Mouse (Mus musculus): ENCODE data around the gene Wdr82. TPM values are rescaled to one million over a fixed set of nuclear protein-coding genes. Genes with fewer than 3 reads are reported as not detected.
A peak's percentile ranks its signal among the peaks of the same experiment; 100 is the strongest.

Wdr82 gene
- polyA plus RNA-seq, 1 experiment = 49.1 TPM

DNA sequence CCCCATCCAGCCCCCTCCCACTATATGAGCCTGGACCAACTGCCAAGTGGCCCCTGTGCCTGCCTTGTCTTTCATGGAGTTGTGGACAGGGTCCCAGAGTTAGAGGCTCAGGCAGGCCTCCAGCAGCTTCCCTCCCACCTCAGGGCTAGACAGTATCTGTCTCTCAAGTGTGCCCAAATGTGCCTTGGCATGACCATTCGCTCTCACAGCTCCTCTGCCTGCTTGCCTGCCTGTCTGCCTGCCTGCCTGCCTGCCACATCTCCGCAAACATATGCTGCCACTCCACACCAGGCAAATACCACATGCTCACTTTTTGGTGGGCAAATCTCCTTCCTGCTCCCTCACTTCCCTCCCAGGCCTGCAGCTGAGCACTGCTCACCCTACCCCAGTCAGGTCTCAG, 25.1 kb upstream of the Wdr82 start:
- no peak for TF ChIP-seq POLR2A (IDR thresholded peaks at IDR 0.05; ENCODE audit: borderline replicate concordance, extremely low read depth, low read depth, low read length)
- no peak for TF ChIP-seq CTCF (IDR thresholded peaks at IDR 0.05; ENCODE audit: insufficient read depth, low read length)
- DNase-seq = no peak
- 71% methylated on average over 2 of the region's 2 CpGs for WGBS
- no peaks in the 10 kb centered on the region; the same call in 1 of the 2 replicates for H3K4me1 ChIP-seq (ENCODE audit: control insufficient read depth, insufficient read depth, low read length)
- H3K4me3 ChIP-seq (replicated peaks; ENCODE audit: extremely low read depth, low read depth, low read length) = no peak overlapping the region

DNA sequence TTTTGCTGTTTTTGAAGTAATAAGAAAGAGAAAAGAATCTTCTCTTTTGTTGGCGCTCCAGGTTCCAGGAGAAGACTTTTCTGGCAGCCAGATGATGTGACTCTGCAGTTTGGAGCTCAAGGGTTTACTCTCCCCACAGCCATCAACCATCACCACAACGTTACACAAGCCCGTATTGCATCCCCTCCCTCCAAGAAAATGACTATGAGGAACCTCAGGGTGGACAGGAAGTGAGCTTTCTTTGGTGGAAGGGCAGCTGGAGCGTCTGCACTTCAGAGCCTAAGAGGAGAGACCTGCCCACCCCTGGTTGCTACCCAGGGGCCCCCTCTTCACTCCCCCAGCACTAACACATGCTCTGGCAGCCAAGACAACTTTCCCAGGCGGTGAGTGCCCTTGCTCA, 23.4 kb upstream of the Wdr82 start:
- DNase-seq = no peak
- Histone ChIP-seq H3K4me1 (ENCODE audit: control insufficient read depth, insufficient read depth, low read length) (no peaks in the 10 kb centered on the region; the same call in 1 of the 2 replicates), H3K4me3 (replicated peaks; ENCODE audit: extremely low read depth, low read depth, low read length) (no peak overlapping the region)
- TF ChIP-seq POLR2A (IDR thresholded peaks at IDR 0.05; ENCODE audit: borderline replicate concordance, extremely low read depth, low read depth, low read length) (no peak), CTCF (IDR thresholded peaks at IDR 0.05; ENCODE audit: insufficient read depth, low read length) (no peak)
- 25% methylated on average over 5 of the region's 5 CpGs for WGBS

DNA sequence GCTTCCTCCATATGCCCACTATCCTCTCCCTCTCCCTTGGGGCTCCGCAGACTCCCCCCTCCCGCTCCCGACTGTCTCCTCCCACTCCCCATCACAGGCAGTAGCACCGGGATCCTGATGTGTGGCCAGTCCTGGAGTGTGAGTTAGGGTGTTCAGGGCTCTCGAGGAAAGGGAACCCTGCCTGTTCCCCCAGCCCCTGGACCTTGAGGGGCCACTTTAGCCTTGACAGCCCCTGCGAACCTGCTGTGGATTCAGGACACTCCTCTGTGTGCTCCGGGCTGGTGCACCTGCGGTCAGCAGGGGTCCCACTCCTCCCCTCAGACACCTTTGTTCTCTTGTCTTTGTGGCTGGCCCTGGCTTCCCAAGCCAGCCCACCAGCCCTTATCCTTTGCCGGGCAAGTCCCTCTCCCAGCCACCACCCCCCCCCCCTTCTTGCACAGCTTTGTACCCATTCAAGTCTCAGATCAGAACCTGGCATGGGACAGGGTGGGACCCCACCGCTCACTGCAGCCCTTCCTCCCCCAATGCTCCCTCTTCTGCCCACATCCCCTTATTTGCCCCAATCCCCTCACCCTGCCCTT, 22.8 kb upstream of the Wdr82 start:
- TF ChIP-seq POLR2A (IDR thresholded peaks at IDR 0.05; ENCODE audit: borderline replicate concordance, extremely low read depth, low read depth, low read length) (no peak), CTCF (IDR thresholded peaks at IDR 0.05; ENCODE audit: insufficient read depth, low read length) (no peak)
- 6% methylated on average over 10 of the region's 10 CpGs for WGBS
- Histone ChIP-seq H3K4me1 (ENCODE audit: control insufficient read depth, insufficient read depth, low read length) (no peaks in the 10 kb centered on the region; the same call in 1 of the 2 replicates), H3K4me3 (replicated peaks; ENCODE audit: extremely low read depth, low read depth, low read length) (no peak overlapping the region)
- DNase-seq = no peak

DNA sequence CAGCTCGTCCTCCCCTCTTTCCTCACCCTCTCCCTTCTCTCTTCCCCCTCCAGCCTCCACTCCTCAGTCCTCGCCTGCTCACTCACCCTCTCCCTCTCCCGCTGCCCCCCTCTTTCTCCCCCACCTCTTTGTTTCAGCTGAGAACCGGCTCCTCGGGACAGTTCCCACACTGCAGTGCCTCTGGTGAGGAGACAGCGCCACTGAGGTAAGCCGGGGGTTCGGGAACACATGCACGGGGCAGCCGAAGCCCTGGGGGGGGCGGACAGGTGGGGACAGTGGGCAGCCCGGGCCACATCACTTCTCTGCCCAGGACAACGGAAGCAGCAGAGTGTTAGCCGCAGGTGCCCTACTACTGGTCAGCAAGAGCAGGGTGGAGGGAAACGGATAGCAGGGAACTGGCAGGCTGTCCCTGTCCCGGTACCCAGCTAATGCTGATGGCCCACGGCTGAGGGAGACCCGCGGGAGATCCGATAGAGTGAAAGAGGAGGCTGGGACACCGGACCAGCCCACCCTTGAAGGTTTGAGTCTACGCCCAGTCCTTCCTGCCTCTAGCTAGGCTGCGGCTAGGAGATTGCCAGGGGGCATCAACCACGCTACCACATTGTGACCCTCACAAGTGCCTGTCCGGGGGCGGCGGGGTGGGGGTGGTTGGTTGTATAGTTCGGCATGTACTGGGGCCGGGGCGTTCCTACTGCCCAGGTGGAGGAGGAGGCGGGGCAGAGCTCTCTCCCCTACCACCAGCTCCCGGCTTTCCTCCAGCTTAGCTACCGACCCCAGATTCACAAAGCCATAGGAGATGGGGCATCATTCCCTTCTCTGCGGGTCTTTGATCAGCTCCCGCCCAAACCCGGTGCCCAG, 22.0 kb upstream of the Wdr82 start:
- no peak for DNase-seq
- H3K4me3 ChIP-seq (replicated peaks; ENCODE audit: extremely low read depth, low read depth, low read length) = no peak overlapping the region
- H3K4me1 ChIP-seq (ENCODE audit: control insufficient read depth, insufficient read depth, low read length) = no peaks in the 10 kb centered on the region; the same call in 1 of the 2 replicates
- TF ChIP-seq CTCF (IDR thresholded peaks at IDR 0.05; ENCODE audit: insufficient read depth, low read length) = no peak
- TF ChIP-seq POLR2A (IDR thresholded peaks at IDR 0.05; ENCODE audit: borderline replicate concordance, extremely low read depth, low read depth, low read length) = no peak
- WGBS = 3% methylated on average over 36 of the region's 36 CpGs

DNA sequence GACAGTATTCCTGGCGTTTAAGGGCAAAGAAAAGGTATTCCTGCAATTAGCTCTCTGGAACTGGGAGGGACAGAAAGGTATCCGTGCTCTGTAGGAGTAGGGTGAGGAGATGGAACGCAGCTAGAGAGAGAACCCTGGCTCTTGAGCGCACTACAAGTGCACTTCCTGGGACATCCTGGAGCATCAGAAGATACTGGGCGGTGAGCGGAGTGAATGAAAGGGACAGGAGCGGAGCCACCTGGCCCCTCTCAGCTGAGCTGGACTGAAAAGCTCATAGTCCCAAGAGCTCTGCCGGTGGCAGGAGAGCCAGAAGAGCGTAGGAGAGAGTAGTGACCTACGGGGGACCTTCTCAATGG, 21.4 kb upstream of the Wdr82 start:
- TF ChIP-seq POLR2A (IDR thresholded peaks at IDR 0.05; ENCODE audit: borderline replicate concordance, extremely low read depth, low read depth, low read length) (no peak), CTCF (IDR thresholded peaks at IDR 0.05; ENCODE audit: insufficient read depth, low read length) (no peak)

DNA sequence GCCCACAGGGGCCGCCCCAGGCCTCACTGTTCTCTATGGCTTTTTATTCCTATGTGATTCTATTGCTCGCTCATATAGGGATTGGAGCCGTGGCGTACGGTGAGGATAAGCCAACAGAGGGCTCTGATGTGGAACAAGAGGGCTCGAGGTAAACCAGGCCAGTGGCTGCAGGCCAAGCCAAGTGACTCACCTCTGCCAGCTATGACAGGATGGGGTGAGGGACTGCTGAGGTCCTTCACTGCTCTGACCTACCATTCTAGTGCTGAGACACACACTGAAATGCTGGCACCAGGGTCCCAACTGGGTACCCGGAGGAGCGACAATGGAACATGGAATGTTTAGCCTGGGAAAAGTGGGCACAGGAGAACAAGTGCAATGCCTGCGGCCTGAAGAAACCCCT, 16.6 kb upstream of the Wdr82 start:
- Histone ChIP-seq H3K4me1 (ENCODE audit: control insufficient read depth, insufficient read depth, low read length) (no peaks in the 10 kb centered on the region), H3K4me3 (replicated peaks; ENCODE audit: extremely low read depth, low read depth, low read length) (no peak overlapping the region)
- 69% methylated on average over 9 of the region's 9 CpGs for WGBS
- DNase-seq = no peak
- no peak for TF ChIP-seq CTCF (IDR thresholded peaks at IDR 0.05; ENCODE audit: insufficient read depth, low read length)
- no peak for TF ChIP-seq POLR2A (IDR thresholded peaks at IDR 0.05; ENCODE audit: borderline replicate concordance, extremely low read depth, low read depth, low read length)

More for the DNA sequence above, 21.4 kb upstream of the Wdr82 start:
- Histone ChIP-seq H3K4me1 (ENCODE audit: control insufficient read depth, insufficient read depth, low read length) (no peaks in the 10 kb centered on the region; the same call in 1 of the 2 replicates), H3K4me3 (replicated peaks; ENCODE audit: extremely low read depth, low read depth, low read length) (no peak overlapping the region)
- no peak for DNase-seq
- WGBS = 21% methylated on average over 10 of the region's 10 CpGs

DNA sequence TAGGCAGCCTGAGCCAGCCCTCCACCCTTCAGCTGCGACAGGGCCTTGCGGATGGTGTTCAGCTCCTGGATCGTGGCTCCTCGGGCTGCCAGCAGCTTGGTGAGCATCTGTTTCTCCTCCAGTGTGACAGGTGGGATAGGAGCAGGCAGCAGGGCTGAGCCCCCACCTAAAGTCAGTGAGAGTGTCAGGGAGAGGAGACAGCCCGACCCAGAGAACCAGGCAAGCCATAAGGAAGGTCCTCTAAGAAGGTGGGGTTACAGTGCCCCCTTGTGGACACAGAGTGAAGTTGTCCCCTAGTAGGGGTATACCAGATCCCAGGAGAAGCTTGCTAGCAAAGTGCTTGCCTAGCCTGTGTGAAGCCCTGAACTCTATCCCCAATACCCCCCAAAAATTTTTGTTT, 14.3 kb upstream of the Wdr82 start:
- DNase-seq = no peak
- H3K4me3 ChIP-seq (replicated peaks; ENCODE audit: extremely low read depth, low read depth, low read length) = no peak overlapping the region
- 71% methylated on average over 5 of the region's 5 CpGs for WGBS
- TF ChIP-seq POLR2A (IDR thresholded peaks at IDR 0.05; ENCODE audit: borderline replicate concordance, extremely low read depth, low read depth, low read length) (no peak), CTCF (IDR thresholded peaks at IDR 0.05; ENCODE audit: insufficient read depth, low read length) (peak; percentile 22; the same call in 1 of the 2 replicates)
- peaks cover 3% of the 10 kb centered on the region; the same call in 1 of the 2 replicates for H3K4me1 ChIP-seq (ENCODE audit: control insufficient read depth, insufficient read depth, low read length)

DNA sequence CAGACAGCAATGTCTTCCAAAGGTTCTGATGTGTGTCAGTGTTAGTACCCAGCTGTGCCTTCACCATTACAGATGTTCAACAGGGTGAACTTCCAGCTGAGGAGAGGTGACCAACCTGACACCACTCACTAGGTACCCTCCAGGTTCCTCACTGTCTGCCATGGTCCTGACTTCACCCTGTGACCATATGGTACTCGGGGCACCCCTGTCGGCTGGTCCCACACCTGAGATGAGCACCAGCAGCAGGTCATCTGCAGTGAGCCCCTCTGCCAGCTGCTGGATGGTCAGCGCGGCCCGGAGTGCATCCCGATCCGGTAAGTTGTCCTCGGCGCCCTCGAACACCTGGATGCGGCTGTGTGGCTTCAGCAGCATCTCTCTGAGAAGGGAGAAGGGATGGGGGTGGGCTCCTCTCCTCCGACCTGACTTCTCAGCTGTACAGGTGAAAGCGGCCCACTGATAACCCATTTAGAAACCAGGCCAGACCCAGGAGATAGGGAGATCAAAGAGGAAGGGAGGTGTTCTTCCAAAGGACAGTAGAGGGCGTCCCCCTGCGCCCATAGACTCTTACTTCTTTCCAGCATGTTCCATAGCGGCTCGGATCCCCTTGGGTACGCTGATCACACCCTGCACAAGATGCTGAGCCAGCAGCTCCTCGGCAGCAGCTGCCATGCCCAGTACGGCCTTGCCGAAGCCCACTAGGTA, 13.7 kb upstream of the Wdr82 start:
- DNase-seq = no peak
- 80% methylated on average over 21 of the region's 21 CpGs for WGBS
- peaks cover 3% of the 10 kb centered on the region; the same call in 1 of the 2 replicates for H3K4me1 ChIP-seq (ENCODE audit: control insufficient read depth, insufficient read depth, low read length)
- H3K4me3 ChIP-seq (replicated peaks; ENCODE audit: extremely low read depth, low read depth, low read length) = no peak overlapping the region
- TF ChIP-seq CTCF (IDR thresholded peaks at IDR 0.05; ENCODE audit: insufficient read depth, low read length) (no peak), POLR2A (IDR thresholded peaks at IDR 0.05; ENCODE audit: borderline replicate concordance, extremely low read depth, low read depth, low read length) (no peak)

DNA sequence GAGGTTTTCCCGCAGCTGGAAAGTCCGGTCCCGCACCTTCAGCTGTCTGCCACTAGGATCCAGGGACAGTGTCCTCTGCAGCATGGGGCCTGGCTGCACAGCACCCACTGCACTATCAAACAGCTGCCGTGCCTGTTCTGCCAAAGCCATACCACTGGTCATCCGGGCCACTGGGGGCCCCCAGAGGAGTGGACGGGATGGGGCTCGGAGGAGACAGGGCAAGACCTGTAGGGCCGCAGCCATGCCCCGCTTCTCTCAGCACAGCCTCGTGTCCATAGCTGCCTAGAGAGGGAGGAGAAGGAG, 13.2 kb upstream of the Wdr82 start:
- DNase-seq = no peak
- WGBS = 85% methylated on average over 10 of the region's 10 CpGs
- TF ChIP-seq CTCF (IDR thresholded peaks at IDR 0.05; ENCODE audit: insufficient read depth, low read length) (no peak), POLR2A (IDR thresholded peaks at IDR 0.05; ENCODE audit: borderline replicate concordance, extremely low read depth, low read depth, low read length) (no peak)
- Histone ChIP-seq H3K4me3 (replicated peaks; ENCODE audit: extremely low read depth, low read depth, low read length) (no peak overlapping the region), H3K4me1 (ENCODE audit: control insufficient read depth, insufficient read depth, low read length) (peaks cover 3% of the 10 kb centered on the region; the same call in 1 of the 2 replicates)
